Comparison of ENCODE assay signal across 8 mouse cellular contexts in genomic region chr2:31572051-31572914, GRCm38 (mm10). TPM values are rescaled to one million over a fixed set of nuclear protein-coding genes. Genes with fewer than 3 reads are reported as not detected.
DNase-seq lines count a peak whose midpoint lies in the region; ATAC-seq and TF ChIP-seq lines count a peak whose summit lies in the region.

TSS of gene Fubp3 (plus strand) at chr2:31572651.

- H3K27me3 ChIP-seq in MEL (ENCODE audit: control insufficient read depth in 1 of 2, insufficient read depth in 2 of 2, low read length in 2 of 2) = peaks cover 6 to 7% of the 10 kb centered on the region in 2 experiments
- H3K27me3 ChIP-seq in cerebellum, adult 2 months (ENCODE audit: control insufficient read depth, insufficient read depth, low read length) = no peaks in the 10 kb centered on the region
- H3K27me3 ChIP-seq in forebrain, postnatal 0 days (ENCODE audit: insufficient read depth, low read length) = no peaks in the 10 kb centered on the region
- no peaks in the 10 kb centered on the region for H3K27me3 ChIP-seq in lung, embryonic 15.5 days

- peak within 1 kb of the TSS; percentile 94 for H3K9ac ChIP-seq in MEL (ENCODE audit: control insufficient read depth, low read depth, low read length, poor library complexity, severe bottlenecking)
- peak within 1 kb of the TSS; percentile 94 for H3K9ac ChIP-seq in forebrain, postnatal 0 days
- peak within 1 kb of the TSS; percentile 93 for H3K9ac ChIP-seq in lung, embryonic 15.5 days

- H3K36me3 ChIP-seq in MEL (ENCODE audit: control insufficient read depth in 1 of 2, insufficient read depth in 2 of 2, low read length in 2 of 2) = peaks cover 2 to 10% of the 10 kb centered on the region in 2 experiments; a peak in 2 of 4 replicates
- no peaks in the 10 kb centered on the region for H3K36me3 ChIP-seq in forebrain, postnatal 0 days (ENCODE audit: insufficient read depth)
- peaks cover 12% of the 10 kb centered on the region; the same call in 1 of the 2 replicates for H3K36me3 ChIP-seq in lung, embryonic 15.5 days

- peaks cover 41% of the 10 kb centered on the region for H3K79me2 ChIP-seq in MEL (ENCODE audit: control insufficient read depth, insufficient read depth, low read length, poor library complexity)

- TF ChIP-seq EP300 in MEL (IDR thresholded peaks at IDR 0.05; ENCODE audit: low read depth in 1 of 2, low read length in 2 of 2) = peak in 1 of 2 experiments; percentile 28; a peak in 1 of 4 replicates

- peak; percentile 91 for DNase-seq in MEL (ENCODE audit: low read depth, low spot score)
- peak; percentile 86 to 88 for DNase-seq in cerebellum, adult 2 months
- peak; percentile 91 for DNase-seq in forebrain, postnatal 0 days
- peak; percentile 95 for DNase-seq in heart, postnatal 4 days
- DNase-seq in layer of hippocampus, adult 8-10 months (ENCODE audit: low spot score in 2 of 2) = peak; percentile 80 to 84
- peak; percentile 95 for DNase-seq in ovary, adult 18-20 months (ENCODE audit: low spot score)
- peak; percentile 84 for DNase-seq in thymus, postnatal 0 days (ENCODE audit: low spot score)

- peak within 1 kb of the TSS; percentile 55 for H3K27ac ChIP-seq in MEL (ENCODE audit: control insufficient read depth, low read depth, low read length)
- H3K27ac ChIP-seq in cerebellum, adult 2 months (ENCODE audit: insufficient read depth, low read length) = peak within 1 kb of the TSS; percentile 9; the same call in 1 of the 2 replicates
- H3K27ac ChIP-seq in forebrain, postnatal 0 days (ENCODE audit: low read depth, low read length) = peak within 1 kb of the TSS; percentile 87
- H3K27ac ChIP-seq in lung, embryonic 15.5 days = peak within 1 kb of the TSS; percentile 81

- ATAC-seq in forebrain, postnatal 0 days = peak; percentile 99
- ATAC-seq in lung, embryonic 15.5 days (ENCODE audit: borderline replicate concordance, extremely low read depth, low FRiP score, low TSS enrichment) = peak; percentile 96

- peak within 1 kb of the TSS; percentile 91 for H3K4me2 ChIP-seq in forebrain, postnatal 0 days (ENCODE audit: low read depth)
- peak within 1 kb of the TSS; percentile 78 for H3K4me2 ChIP-seq in lung, embryonic 15.5 days

- H3K4me3 ChIP-seq in MEL (ENCODE audit: control insufficient read depth in 1 of 2, insufficient read depth in 1 of 2, low read depth in 2 of 2, low read length in 2 of 2) = peak within 1 kb of the TSS; percentile 89
- H3K4me3 ChIP-seq in cerebellum, adult 2 months (replicated peaks; ENCODE audit: insufficient read depth, low read depth, low read length) = peak within 1 kb of the TSS; percentile 65
- peak within 1 kb of the TSS; percentile 93 for H3K4me3 ChIP-seq in forebrain, postnatal 0 days (ENCODE audit: low read depth, low read length)
- peak within 1 kb of the TSS; percentile 83 for H3K4me3 ChIP-seq in lung, embryonic 15.5 days

- TF ChIP-seq POLR2A in MEL (IDR thresholded peaks at IDR 0.05; ENCODE audit: control insufficient read depth in 1 of 2, insufficient read depth in 1 of 2, low read depth in 1 of 2, low read length in 2 of 2, poor library complexity in 1 of 2) = peak; percentile 78 to 79; a peak in 3 of 4 replicates
- peak; percentile 54; the same call in 1 of the 2 replicates for TF ChIP-seq POLR2A in cerebellum, adult 2 months (IDR thresholded peaks at IDR 0.05; ENCODE audit: borderline replicate concordance, insufficient read depth, low read length)

- 1% methylated on average over 51 of the region's 51 CpGs for WGBS in cerebellum, adult 2 months
- 4% methylated on average over 51 of the region's 51 CpGs for WGBS in forebrain, postnatal 0 days
- WGBS in lung, embryonic 15.5 days = under 1% methylated on average over 51 of the region's 51 CpGs

- TF ChIP-seq CTCF in MEL (IDR thresholded peaks at IDR 0.05 in 2 of 3, conservative IDR thresholded peaks at IDR 0.05 in 1 of 3; ENCODE audit: control insufficient read depth in 1 of 3, insufficient read depth in 1 of 3, low read depth in 2 of 3, low read length in 3 of 3, poor library complexity in 1 of 3, severe bottlenecking in 1 of 3) = no peak
- no peak for TF ChIP-seq CTCF in cerebellum, adult 2 months (IDR thresholded peaks at IDR 0.05; ENCODE audit: borderline replicate concordance, insufficient read depth, low read depth, low read length)
- no peak for TF ChIP-seq CTCF in forebrain, postnatal 0 days (IDR thresholded peaks at IDR 0.05; ENCODE audit: low read depth)

- TF ChIP-seq RAD21 in MEL (IDR thresholded peaks at IDR 0.05; ENCODE audit: low read depth, low read length) = no peak

- no peaks in the 10 kb centered on the region for H3K9me3 ChIP-seq in MEL (replicated peaks; ENCODE audit: insufficient read depth, low read length)
- no peaks in the 10 kb centered on the region for H3K9me3 ChIP-seq in forebrain, postnatal 0 days (ENCODE audit: low read length)
- H3K9me3 ChIP-seq in lung, embryonic 15.5 days = no peaks in the 10 kb centered on the region

- peaks cover 0 to 14% of the 10 kb centered on the region in 2 experiments; a peak in 2 of 4 replicates for H3K4me1 ChIP-seq in MEL (ENCODE audit: control insufficient read depth in 1 of 2, insufficient read depth in 2 of 2, low read length in 2 of 2)
- no peaks in the 10 kb centered on the region; the same call in 1 of the 2 replicates for H3K4me1 ChIP-seq in cerebellum, adult 2 months (ENCODE audit: control insufficient read depth, insufficient read depth, low read length)
- H3K4me1 ChIP-seq in forebrain, postnatal 0 days (ENCODE audit: insufficient read depth) = peaks cover 11% of the 10 kb centered on the region
- peaks cover 13% of the 10 kb centered on the region for H3K4me1 ChIP-seq in lung, embryonic 15.5 days

TF ChIP-seq in MEL, 35 proteins besides CTCF, POLR2A, EP300 and RAD21 (continues in another document):
- TF ChIP-seq E2F4 (IDR thresholded peaks at IDR 0.05; ENCODE audit: borderline replicate concordance, low read depth, low read length) = no peak
- TF ChIP-seq POLR2AphosphoS5 (IDR thresholded peaks at IDR 0.05; ENCODE audit: borderline replicate concordance, low read depth, low read length) = no peak
- TF ChIP-seq POLR2AphosphoS2 (IDR thresholded peaks at IDR 0.05; ENCODE audit: low read length) = peak; percentile 50; the same call in 1 of the 2 replicates
- peak; percentile 82 for TF ChIP-seq SIN3A (IDR thresholded peaks at IDR 0.05; ENCODE audit: low read length)
- TF ChIP-seq GATA1 (IDR thresholded peaks at IDR 0.05; ENCODE audit: low read depth, low read length) = 0 out of 2 replicates have a peak, but pooled peaks have one; percentile 8
- TF ChIP-seq ZKSCAN1 (IDR thresholded peaks at IDR 0.05; ENCODE audit: low read depth, low read length) = no peak
- no peak for TF ChIP-seq MAFK (IDR thresholded peaks at IDR 0.05; ENCODE audit: borderline replicate concordance, low read depth, low read length)
- 0 out of 2 replicates have a peak, but pooled peaks have one; percentile 29 for TF ChIP-seq MYC (IDR thresholded peaks at IDR 0.05; ENCODE audit: low read depth, low read length)
- peak; percentile 89 for TF ChIP-seq MAX (IDR thresholded peaks at IDR 0.05; ENCODE audit: low read length)
- TF ChIP-seq KAT2A (conservative IDR thresholded peaks at IDR 0.05; ENCODE audit: low read depth, low read length) = peak; percentile 69; the same call in 1 of the 2 replicates
- peak; percentile 70; the same call in 1 of the 2 replicates for TF ChIP-seq MXI1 (IDR thresholded peaks at IDR 0.05; ENCODE audit: low read depth, low read length)
- peak; percentile 49 for TF ChIP-seq MAZ (IDR thresholded peaks at IDR 0.05; ENCODE audit: low read depth, low read length)
- peak; percentile 71 for TF ChIP-seq NELFE (IDR thresholded peaks at IDR 0.05; ENCODE audit: low read depth, low read length)
- peak; percentile 78 for TF ChIP-seq ELF1 (IDR thresholded peaks at IDR 0.05; ENCODE audit: low read depth, low read length)
- TF ChIP-seq ZNF384 (IDR thresholded peaks at IDR 0.05; ENCODE audit: low read depth, low read length) = no peak
- no peak for TF ChIP-seq CHD2 (IDR thresholded peaks at IDR 0.05; ENCODE audit: low read length)
- TF ChIP-seq ETS1 (IDR thresholded peaks at IDR 0.05; ENCODE audit: low read depth, low read length) = peak; percentile 58; the same call in 1 of the 2 replicates
- peak; percentile 80; the same call in 1 of the 2 replicates for TF ChIP-seq BHLHE40 (IDR thresholded peaks at IDR 0.05; ENCODE audit: borderline replicate concordance, low read depth, low read length)
- TF ChIP-seq NRF1 (IDR thresholded peaks at IDR 0.05; ENCODE audit: insufficient read depth, low read depth, low read length, poor library complexity, severe bottlenecking) = peak; percentile 13; the same call in 1 of the 2 replicates
- TF ChIP-seq TAL1 (IDR thresholded peaks at IDR 0.05; ENCODE audit: low read length) = no peak
- TF ChIP-seq UBTF (IDR thresholded peaks at IDR 0.05; ENCODE audit: borderline replicate concordance, insufficient read depth, low read depth, low read length) = no peak
- TF ChIP-seq ZC3H11A (IDR thresholded peaks at IDR 0.05; ENCODE audit: low read depth, low read length) = no peak
- TF ChIP-seq ZMIZ1 (IDR thresholded peaks at IDR 0.05; ENCODE audit: low read depth, low read length) = no peak
- TF ChIP-seq GABPA (IDR thresholded peaks at IDR 0.05; ENCODE audit: low read depth, low read length) = no peak
- TF ChIP-seq USF2 (IDR thresholded peaks at IDR 0.05; ENCODE audit: borderline replicate concordance in 1 of 2, insufficient read depth in 1 of 2, low read depth in 1 of 2, low read length in 2 of 2) = peak; percentile 36 to 64; a peak in 2 of 4 replicates
- TF ChIP-seq SMC3 (IDR thresholded peaks at IDR 0.05; ENCODE audit: low read depth, low read length) = no peak
- TF ChIP-seq MEF2A (IDR thresholded peaks at IDR 0.05; ENCODE audit: extremely low read depth, insufficient replicate concordance, low read depth, low read length, poor library complexity, severe bottlenecking) = no peak
- peak; percentile 96 for TF ChIP-seq USF1 (IDR thresholded peaks at IDR 0.05; ENCODE audit: low read depth, low read length)

RNA-seq across cellular contexts. Expression of gene Fubp3, which starts in this region (rescaled TPM):
- 42.2 and 44.7 TPM in 2 replicates for total RNA-seq in MEL (2012; rRNA removed)
- 10 to 100 TPM in 1 of 2 experiments, not detected in 1; 80.0 TPM for polyA plus RNA-seq in MEL (2012; ENCODE audit: insufficient read depth in 1 of 2, insufficient read length in 2 of 2, low read depth in 1 of 2, low replicate concordance in 2 of 2, missing spikeins in 1 of 2)
- polyA plus RNA-seq in cerebellum, adult 2 months (2012; rRNA removed) = 36.3 and 43.6 TPM in 2 replicates
- 29.9 and 31.5 TPM in 2 replicates for total RNA-seq in forebrain, postnatal 0 days (2014; rRNA removed)
- polyA plus RNA-seq in forebrain, postnatal 0 days (2015; fragmentation: Nextera tagmentation; extraction: Ambion mirVana) = 26.6 and 38.7 TPM in 2 replicates
- 10 to 100 TPM; 38.0 to 41.5 TPM for total RNA-seq in heart, postnatal 4 days (2021)
- 10 to 100 TPM; 35.5 to 47.2 (median 43.6) TPM for total RNA-seq in layer of hippocampus, adult 8-10 months (2022)
- 78.4 and 81.8 TPM in 2 replicates for polyA plus RNA-seq in lung, embryonic 15.5 days (2015; fragmentation: Nextera tagmentation; extraction: Ambion mirVana)
- polyA plus RNA-seq in thymus, postnatal 0 days (2015; fragmentation: Nextera tagmentation; extraction: Ambion mirVana) = 64.9 and 72.1 TPM in 2 replicates

Comparison
In these comparisons a context has a peak if more than half of its experiments do, and no peak if none do; other contexts are left out.
1. Peak in every context shown above with its lines: DNase-seq, ATAC-seq, H3K4me3 ChIP-seq and H3K27ac ChIP-seq.
2. H3K27ac ChIP-seq: peak in every context shown above with its lines; median percentile 87 in forebrain, postnatal 0 days; 81 in lung, embryonic 15.5 days; 55 in MEL; 9 in cerebellum, adult 2 months.